Mouse (Mus musculus): ENCODE results near the gene B3glct.

DNA sequence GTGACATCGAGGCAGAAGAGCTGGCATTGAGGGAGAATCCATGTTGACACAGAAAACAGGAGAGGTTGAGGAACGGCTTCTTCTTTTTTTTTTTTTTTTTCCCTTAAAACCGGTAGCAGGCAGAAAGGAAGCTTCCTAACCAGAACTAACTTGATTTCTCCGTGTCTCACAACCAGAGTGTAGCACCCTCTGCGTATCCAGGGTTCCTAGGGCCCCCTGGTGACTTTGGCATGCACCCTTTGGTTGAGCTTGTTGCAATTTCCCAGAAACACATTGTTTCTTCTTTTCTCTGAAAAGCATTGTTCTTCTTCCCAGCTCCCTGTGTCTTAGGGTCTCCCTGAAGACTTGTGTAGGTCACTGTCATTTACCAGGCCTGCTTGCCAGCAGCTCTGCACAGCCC lies 73.8 kb downstream of the B3glct start:
- TF ChIP-seq ZC3H11A (IDR thresholded peaks at IDR 0.05; ENCODE audit: borderline replicate concordance, low read depth, low read length): no peak
- no peak for TF ChIP-seq CHD2 (IDR thresholded peaks at IDR 0.05; ENCODE audit: low read depth, low read length)
- no peak for TF ChIP-seq MAFK (IDR thresholded peaks at IDR 0.05; ENCODE audit: insufficient read depth, low read depth, low read length)
